Mouse (Mus musculus): ENCODE results near the gene Pdcd4.
A peak's percentile ranks its signal among the peaks of the same experiment; 100 is the strongest.
"Not testable (repeated sequence)": the region's sequence is repeated elsewhere in the genome, so short reads cannot be mapped to it uniquely, and the experiment has no call there.

The Pdcd4 gene

DNA sequence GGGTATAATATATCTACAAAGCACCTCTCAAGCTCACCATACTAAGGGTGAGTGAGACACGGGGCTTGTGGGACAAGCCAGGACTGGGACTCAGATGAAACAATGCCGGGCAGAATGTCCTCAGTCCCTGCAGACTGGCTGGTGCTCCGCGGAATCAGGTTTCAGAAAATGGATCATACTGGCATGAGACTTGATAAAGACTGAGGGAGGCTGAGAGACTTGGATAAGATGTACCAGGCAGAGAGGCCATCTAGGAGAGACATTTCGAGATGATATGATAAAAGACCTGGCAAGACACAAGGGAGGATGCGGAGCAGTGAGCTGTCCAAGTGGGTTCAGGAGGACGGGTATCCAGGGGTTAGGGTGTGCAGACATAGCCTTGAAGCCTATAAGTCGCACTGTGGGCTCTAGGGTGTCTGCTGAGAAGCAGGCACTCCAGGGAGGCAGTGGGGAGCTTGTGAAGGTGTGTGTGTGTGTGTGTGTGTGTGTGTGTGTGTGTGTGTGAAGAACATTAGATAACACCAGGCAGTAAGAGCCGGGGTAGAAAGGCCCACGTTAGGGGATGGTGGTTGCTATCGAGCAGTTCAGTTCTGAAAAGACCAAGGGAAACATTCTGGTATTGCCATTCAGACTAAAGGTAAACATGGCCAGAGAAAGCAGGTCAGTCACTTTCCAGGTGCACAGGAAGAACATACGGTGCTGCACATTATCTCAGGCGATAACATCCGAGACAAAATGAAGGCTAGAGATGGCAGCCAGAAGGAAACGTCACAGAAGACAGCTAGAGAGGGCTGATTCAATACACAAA lies 10.1 kb downstream of the Pdcd4 start:
- DNase-seq (ENCODE audit: low spot score in 2 of 2), result peak; percentile 38 to 72

DNA sequence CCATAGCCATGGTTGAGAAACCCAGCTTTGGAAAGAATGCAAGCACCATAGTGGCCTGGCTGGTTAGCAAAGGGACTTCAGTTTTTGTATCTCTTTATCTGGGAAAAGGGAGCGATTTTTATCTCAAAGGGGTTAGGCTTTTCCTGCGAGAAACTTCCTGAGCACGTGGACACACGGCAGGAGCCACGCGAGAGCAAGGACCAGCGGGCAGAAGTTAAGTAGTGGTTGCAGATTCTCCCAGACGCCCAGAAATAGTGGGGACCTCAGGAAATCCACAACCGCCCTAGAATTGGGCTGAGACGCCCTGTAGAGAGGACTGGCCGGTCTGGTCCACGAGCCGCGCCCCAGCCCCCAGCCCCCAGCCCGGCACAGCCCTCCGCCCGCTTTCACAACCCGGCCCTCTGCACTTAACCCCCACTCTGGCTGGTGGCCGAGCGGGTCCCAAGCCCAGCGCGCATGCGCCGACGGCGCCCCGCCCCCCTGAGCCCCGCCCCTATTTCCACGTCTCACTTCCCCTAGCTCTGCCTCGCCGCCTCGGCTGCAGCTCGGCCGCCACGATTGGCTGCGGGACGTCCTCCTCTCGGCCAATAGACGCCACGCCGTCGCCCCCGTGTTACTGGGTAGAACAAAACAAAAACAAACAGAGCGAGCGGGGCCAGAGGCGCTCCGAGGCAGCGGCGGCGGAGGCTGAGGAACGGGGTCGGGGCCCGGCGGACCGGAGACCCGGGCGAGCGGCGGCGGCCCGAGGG lies 10.9 kb downstream of the Pdcd4 start:
- peak; percentile 95 to 97 for DNase-seq (ENCODE audit: low spot score in 2 of 2)

DNA sequence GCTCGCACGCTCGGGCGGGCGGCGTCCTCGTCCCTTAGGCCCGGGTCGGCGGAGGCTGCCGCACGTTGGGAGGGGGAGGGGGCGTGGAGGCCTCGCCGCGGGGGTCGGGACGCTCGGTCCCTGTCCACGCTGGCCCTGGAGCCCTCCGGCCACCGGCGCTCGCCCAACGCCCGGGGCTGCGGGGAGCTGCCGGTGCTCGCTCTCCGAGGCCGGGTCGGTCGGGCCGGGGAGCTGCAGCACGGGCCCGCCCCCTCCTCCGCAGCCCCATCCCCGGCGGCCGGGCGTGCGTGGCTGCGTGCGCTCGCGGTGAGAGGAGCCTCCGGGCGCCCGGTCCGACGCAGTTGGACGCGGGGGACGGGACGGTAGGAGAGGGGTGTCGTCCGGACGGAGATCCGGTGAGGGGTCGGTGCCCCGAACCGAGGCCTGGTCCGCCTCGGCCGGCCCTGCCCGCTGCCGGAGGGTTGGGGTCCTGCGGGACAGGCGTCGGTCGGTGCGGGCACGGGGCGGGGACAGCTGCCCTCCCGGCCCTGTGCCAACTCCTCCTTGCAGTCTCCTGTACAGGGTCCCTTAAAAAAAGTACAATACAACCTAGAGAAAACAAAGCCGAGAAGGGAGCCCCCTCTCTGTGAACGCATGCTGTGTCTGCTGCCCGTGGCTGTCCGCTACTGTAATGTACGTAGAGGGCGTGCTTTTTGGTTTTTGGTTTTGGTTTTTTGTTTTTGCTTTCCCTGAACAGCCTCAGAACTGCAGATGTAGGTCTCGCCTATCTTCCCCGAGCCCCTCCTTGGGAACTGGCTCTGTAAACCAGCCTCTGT lies 11.7 kb downstream of the Pdcd4 start:
- DNase-seq (ENCODE audit: low spot score in 2 of 2), result peak; percentile 59 to 82

GRCm38 (mm10) chr19:53904833-53905480 lies 12.9 kb downstream of the Pdcd4 start:
- no peak for DNase-seq (ENCODE audit: low spot score in 2 of 2)

DNA sequence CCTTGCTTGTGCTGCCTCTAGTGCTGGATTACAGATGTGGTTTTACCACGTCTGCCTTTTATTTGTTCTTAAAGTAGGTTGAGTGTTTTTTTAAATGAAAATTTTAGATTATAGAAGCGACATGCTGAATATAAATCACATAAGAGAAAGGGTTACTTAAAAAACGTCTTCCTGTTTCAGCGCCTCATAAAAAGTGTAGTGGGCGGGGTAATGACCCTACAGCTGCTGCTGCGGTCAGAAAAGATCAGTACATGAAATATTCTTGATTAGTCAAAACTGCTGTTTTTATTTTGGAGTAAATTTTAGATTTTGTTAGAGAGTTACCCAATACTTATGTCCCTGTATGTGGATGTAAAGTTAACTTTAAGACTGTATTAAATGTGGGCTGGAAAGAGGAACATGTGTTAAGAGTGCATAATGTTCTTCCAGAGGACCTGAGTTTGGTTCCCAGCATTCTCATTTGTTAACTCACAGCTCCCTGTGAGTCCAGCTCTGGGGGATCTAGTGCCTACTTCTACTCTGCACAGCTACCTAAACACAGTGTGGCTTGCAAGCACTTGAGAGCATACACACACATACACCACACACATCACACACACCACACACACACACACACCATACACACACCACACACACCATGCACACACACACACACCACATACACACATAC lies 14.1 kb downstream of the Pdcd4 start:
- no peak for DNase-seq (ENCODE audit: low spot score in 2 of 2)

GRCm38 (mm10) chr19:53906703-53907070 lies 14.7 kb downstream of the Pdcd4 start:
- DNase-seq (ENCODE audit: low spot score in 2 of 2), result not testable (repeated sequence)

GRCm38 (mm10) chr19:53914950-53915349 lies 22.9 kb downstream of the Pdcd4 start:
- no peak for DNase-seq (ENCODE audit: low spot score in 2 of 2)

- no peak for DNase-seq (ENCODE audit: low spot score in 2 of 2)
Observed at GRCm38 (mm10) chr19:53919541-53919940, 27.5 kb downstream of the Pdcd4 start.

GRCm38 (mm10) chr19:53921996-53922395 lies 30.0 kb downstream of the Pdcd4 start:
- DNase-seq (ENCODE audit: low spot score in 2 of 2), result not testable (repeated sequence)

GRCm38 (mm10) chr19:53925338-53925751 lies 33.3 kb downstream of the Pdcd4 start:
- peak in 1 of 2 experiments; percentile 41 for DNase-seq (ENCODE audit: low spot score in 2 of 2)

GRCm38 (mm10) chr19:53926705-53927104 lies 34.7 kb downstream of the Pdcd4 start:
- DNase-seq (ENCODE audit: low spot score in 2 of 2), result no peak

GRCm38 (mm10) chr19:53929218-53929617 lies 37.2 kb downstream of the Pdcd4 start:
- no peak for DNase-seq (ENCODE audit: low spot score in 2 of 2)

DNA sequence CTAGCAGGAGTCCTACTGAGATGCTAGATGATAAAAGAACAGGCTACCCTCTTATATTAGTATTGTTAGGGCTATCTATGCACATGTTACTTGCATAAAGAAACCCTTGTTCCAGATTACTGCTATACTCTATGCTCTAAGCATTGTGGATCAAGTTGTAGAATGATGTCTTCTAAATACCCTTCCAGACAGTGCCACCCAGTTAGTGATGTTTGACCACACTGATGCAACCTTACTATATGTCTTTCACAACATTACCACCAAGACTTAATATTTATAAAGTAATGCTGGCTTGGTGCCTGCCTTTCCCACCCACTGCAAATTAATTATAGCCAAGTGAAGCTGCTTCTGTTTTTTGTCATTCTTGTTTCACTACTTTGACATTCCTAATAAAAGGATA lies 41.0 kb downstream of the Pdcd4 start:
- no peak for DNase-seq (ENCODE audit: low spot score in 2 of 2)

DNA sequence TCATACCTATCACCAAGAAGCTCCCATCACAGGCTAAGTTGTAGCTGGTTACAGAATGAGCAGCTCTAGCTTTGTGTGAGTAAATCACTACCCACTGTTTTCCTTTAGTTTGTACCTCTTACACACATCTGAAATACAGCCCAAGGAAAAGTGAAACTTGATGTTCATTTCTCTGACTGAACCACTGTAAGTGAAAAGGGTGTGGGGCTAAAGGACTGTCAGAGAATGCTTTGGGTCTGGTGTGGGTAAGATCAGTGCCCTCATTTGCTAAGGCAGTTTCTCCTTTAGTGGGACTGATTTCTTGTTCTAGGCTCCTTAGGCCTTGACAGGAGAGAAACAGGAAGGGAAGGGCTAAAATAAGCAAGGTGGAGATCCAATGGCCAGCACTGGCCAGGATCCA lies 42.0 kb downstream of the Pdcd4 start:
- no peak for DNase-seq (ENCODE audit: low spot score in 2 of 2)

- DNase-seq (ENCODE audit: low spot score in 2 of 2), result no peak
Observed at GRCm38 (mm10) chr19:53939467-53939866, 47.4 kb downstream of the Pdcd4 start.

- no peak for DNase-seq (ENCODE audit: low spot score in 2 of 2)
Observed at GRCm38 (mm10) chr19:53941139-53941538, 49.1 kb downstream of the Pdcd4 start.

GRCm38 (mm10) chr19:53942342-53942741 lies 50.3 kb downstream of the Pdcd4 start:
- no peak for DNase-seq (ENCODE audit: low spot score in 2 of 2)

- peak; percentile 98 to 99 for DNase-seq (ENCODE audit: low spot score in 2 of 2)
Observed at GRCm38 (mm10) chr19:53943802-53944785, 52.1 kb downstream of the Pdcd4 start, which contains the start of the genes Shoc2 and Bbip1. Gene Shoc2, plus strand, starts transcription at chr19:53944306. Gene Bbip1, minus strand, starts transcription at chr19:53944627.

DNA sequence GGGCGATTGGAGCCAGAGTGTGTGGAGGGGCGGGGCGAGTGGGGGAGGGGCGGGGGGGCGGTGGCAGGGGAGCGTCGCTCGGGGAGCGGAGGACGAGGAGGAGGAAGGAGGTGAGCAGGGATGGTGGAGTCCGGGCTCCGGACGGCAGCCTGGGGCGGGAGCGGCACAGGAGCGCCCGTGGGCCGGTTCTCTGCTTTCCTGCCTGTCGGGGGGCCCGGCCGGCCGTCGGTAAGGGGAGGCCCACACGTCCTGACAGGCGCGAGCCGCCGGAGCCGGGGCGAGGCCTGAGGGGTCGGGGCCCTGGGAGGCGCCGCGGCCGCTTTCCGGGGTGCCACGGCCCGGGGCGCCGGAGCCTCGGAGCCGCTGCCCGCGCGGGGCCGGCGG lies 52.7 kb downstream of the Pdcd4 start:
- DNase-seq (ENCODE audit: low spot score in 2 of 2), result no peak
